Mouse (Mus musculus) induced T-regulatory cell, adult 2 months (primary cell): Measurements from ENCODE around the gene Sh3bgrl3.
A peak's percentile ranks its signal among the peaks of the same experiment; 100 is the strongest.

Experiments used
- DNase-seq: peaks from one replicate; pipeline ENCODE4 v3.0.0-alpha.2; 2012; ENCODE audit warnings: low read depth

Sh3bgrl3 gene

DNA sequence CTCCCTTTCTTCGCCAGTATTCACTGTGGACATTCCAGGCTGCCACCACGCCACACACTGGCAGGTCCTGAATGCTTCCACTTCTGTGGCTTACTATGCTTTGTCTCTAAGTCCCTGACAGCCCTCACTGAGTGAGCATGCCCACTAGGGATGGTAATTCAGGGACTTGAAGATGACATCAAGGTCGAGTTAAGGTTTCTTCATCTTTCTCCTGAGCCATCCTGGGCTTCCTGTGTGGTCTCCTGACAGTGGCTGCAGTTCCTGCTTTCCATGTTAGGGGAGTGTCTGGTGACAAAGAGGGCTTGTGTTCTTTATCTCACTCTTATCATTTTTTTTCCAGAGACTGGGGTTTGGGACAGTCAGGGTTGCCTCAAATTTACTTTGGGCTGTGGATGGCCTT lies 17.9 kb downstream of the Sh3bgrl3 start:
- DNase-seq, result no peak

DNA sequence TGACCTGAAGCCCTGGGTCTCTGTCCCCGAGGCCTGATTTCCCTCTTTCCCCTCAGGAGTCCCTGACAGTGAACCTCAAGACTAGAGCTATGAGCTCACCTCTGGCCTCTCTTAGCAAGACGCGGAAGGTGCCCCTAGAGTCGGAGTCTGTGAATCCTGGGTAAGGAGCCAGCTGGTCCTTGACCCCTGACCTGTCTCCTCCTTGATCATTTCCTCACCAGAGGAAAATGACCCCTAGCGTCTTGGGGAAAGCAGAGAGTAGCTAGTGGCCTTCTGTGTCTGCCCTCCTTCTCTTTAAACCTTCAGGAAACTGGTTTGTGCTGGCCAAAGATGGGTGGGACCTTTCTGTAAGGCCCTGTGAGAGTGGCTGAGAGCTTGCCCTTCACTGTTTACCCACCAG lies 20.4 kb downstream of the Sh3bgrl3 start:
- no peak for DNase-seq

DNA sequence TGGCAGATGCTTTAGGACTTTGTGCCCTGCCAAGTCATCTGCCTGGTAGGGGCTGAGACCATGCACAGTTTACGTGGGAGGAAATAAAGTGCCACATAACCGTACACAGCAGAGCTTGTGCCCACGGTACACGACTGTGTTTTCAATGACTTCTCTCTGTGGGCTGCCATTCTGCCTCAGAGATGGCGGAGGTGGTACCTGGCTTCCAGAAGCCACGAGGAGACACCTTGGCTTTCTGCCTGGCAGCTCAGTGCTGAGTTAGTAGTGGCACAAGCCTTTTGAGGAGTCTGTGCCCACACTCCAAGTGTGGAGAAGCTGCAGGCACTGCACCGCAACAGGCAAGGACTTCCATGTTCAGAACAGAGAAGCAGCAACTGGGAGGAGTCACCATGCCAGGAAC lies 20.9 kb downstream of the Sh3bgrl3 start:
- peak; percentile 39 for DNase-seq

DNA sequence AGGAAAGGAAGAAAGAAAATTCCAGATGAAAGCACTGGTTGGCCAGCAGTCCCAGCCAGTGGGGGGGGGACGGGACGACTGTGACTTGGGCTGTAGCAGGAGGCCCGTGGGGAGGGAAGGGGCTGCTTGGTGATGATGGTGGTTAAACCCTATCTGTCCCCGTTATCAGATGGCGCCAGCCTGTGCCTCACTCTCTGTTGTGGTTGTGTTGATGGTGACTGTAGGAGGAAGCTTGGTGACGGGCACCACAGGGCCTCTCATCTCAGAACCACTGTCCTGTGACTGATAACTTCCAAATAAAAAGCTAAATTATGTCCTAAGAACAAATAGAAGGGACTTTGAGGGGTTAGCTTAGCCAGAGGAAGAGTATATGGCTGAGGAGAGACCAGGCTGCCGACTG lies 22.5 kb downstream of the Sh3bgrl3 start:
- DNase-seq, result peak; percentile 81

DNA sequence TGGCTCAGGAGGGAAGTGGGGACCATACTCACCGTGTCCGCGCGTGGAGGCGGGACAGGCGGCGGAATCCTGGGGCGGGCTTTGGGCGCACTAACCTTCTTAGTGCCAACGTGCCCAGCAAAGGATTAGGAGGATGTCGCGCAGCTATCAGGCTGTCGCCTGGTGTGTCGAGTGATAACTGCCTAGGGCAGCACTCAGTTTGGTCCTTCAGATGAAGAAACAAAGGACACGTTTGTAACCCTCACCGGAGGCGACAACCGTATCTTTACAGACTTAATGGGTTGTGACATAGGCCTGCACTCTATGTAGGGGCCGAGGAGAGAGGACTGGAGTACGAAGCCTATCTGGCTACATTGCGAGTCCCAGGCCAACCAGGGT lies 25.9 kb downstream of the Sh3bgrl3 start:
- no peak for DNase-seq

DNA sequence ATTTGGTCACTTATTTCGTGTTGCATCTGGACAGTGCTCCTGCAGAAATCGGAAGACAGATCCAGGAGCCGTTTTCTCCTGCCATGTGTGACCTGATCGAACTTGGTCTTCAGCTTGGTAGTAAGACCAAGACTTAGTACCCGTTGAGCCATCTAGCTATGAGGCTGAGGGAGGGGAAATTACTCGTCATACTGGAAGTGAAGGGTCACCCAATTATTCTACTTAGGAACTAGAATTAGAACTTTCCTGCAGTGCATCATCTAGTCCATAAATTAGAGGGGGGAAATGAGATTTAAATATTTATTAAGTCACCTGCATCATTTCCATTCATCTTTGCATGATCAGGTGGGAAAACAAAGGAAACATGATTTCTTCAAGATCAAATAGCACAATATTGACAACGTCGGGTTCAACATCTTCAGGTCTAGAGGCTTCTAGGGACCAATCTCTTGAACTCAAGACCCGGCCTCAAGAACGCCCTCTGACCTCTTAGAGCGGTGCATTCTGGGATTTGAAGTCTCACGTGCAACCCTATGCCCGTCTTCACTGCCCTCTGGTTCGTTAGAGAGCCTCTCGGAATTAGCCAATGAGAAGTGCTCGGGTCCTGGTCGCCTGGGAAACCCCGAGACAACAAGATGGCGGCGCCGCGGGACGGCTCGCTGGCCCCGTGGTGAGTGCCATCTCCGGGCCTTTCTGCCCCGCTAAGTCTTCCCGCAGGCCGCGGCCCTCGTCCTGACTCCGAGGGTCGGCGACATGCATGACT lies 26.4 kb downstream of the Sh3bgrl3 start, which contains the start of gene Ubxn11:
Ubxn11 (plus strand) TSS at position 592 of the 763 bp plus-strand sequence.
- peak; percentile 94 for DNase-seq

DNA sequence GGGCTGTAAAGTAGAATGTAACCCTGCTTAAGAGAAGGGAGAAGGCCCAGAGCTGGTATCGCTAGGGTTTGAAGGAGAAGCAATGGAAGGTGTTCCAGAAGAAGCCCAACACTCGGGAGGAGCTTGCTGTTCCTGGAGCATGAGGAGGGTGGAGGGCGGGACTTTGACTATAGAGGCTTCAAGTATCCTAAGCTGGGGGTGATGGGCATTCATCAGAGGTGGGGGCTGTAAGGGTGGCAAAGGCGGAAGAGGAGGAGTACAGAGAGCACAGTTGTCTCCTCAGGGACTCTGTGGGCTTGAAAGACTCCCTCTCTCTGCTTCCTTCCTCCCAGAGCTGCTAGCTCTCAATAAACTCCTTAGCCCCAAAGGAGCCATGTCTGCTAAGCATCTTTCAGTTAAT lies 28.3 kb downstream of the Sh3bgrl3 start:
- peak; percentile 37 for DNase-seq

DNA sequence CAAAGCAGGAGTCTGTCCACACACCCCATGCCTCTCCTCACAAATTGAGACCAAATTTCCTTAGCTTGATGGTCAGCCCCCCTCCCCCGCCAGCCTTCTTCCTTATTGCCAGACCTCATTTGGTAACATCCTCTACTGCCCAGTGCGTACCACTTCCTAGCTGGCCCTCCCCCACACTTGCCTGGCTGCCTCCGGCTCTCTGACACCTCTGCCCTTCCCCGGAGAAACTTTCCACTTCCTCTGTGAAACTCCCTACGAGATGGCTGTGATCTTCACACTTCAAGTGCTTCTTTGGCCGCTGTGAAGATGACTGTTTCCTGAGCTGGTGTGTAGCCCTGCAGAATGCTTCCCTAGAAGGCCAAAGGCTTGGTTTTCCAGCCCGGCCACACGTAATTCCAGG lies 30.0 kb downstream of the Sh3bgrl3 start:
- peak; percentile 95 for DNase-seq

DNA sequence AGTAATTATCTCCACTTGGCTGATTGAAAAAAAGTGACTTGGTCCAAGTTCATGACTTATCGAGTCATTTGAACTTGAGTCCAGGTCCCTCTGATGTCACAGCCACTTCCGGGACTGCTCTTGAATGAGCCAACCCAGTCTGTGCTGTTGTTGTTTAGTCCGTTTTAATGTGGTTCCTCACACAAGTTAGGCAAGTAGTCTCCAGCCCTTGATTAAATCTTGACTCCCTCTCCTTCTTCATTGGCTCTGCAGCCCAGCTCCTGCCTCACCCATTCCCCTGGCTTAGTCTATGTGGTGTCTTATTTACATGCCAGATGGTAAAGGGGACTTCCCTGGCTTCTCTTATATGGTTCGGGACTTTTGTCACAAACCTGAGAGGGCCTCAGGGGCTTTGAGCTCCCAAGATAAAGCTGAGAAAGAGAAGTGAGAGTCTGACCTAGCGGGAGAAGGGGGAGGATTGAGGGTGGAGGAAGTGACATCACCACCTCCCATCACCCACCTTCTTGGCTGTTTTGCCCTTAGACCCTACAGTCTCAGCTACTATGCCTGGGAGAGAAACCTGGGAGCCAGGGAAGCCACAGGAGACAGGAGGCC lies 31.5 kb downstream of the Sh3bgrl3 start:
- peak; percentile 94 for DNase-seq

DNA sequence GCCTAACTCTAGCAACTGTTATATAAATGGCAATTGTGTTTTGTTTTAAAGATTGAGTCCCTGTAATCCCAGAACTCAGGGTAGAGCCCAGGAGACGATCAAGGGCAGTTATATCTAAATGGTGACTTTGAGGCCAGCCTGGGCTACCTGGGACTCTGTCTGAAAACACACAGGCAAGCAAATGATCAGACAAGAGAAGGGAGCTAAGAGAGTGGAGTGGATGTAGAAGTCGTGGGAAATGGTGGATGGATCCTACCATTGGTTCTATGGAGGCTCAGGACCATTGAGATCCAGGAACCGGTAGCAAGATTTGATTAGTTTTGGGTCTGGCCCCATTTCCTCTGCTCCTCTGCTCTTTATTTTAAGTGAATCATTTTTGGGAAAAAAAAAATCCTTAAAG lies 32.5 kb downstream of the Sh3bgrl3 start:
- DNase-seq, result peak; percentile 55

DNA sequence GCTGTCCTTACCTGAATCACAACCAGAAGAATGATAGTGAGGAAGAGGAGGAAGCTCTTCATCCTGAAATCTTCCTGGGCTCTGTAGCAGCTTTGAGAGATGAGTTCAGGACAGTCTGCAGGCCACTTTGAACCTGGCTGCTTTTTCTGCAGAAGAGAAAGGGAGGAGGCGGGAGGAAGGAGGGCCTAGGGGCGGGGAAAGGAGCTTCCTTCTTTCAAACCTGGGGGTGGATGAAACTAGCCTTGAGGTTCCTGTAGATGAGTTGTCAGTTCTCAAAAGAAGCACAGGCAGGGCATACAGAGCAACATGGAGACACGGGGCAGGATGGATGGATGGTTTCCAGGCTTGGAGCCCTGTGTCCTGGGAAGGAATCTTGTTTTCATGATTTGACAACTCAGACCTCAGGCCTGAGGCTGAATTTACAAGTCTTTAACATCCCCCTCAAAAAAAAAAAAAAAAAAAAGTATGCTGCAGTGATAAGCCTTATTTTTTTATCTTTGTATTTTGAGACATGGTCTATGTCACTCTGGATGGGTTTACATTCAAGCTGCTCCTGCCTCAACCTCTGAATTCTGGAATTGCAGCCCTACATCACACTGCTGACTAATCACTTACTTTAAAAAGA lies 33.6 kb downstream of the Sh3bgrl3 start, which contains the start of gene Cd52:
Cd52 (minus strand) TSS at position 160 of the 625 bp plus-strand sequence.
- peak; percentile 92 for DNase-seq

DNA sequence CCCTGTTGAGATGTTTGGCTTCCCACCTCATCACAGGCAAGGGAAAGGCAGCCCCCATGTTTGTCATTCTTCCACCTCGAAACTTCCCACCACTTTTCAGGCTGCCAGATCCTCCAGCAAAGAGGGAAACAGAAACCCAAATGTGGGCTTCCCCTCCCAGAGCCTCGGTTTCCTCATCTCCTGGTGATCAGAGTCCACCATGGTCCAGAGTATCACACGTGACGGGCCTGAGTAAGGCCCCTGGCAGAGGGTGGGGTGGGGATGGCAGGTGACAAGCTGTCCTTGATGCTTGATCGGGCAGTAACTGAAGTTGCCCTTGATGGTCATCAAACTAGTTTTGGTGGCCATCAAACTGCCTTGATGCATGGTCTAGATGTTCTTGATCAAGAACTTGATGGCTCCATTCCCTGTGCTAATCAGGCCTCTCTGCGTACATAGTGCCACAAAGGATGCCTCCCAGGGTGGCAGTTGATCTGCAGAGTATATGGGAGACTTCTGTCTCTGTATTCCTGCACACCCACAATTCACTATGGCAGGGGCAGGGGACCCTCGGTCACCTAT lies 34.5 kb downstream of the Sh3bgrl3 start:
- DNase-seq, result peak; percentile 43

DNA sequence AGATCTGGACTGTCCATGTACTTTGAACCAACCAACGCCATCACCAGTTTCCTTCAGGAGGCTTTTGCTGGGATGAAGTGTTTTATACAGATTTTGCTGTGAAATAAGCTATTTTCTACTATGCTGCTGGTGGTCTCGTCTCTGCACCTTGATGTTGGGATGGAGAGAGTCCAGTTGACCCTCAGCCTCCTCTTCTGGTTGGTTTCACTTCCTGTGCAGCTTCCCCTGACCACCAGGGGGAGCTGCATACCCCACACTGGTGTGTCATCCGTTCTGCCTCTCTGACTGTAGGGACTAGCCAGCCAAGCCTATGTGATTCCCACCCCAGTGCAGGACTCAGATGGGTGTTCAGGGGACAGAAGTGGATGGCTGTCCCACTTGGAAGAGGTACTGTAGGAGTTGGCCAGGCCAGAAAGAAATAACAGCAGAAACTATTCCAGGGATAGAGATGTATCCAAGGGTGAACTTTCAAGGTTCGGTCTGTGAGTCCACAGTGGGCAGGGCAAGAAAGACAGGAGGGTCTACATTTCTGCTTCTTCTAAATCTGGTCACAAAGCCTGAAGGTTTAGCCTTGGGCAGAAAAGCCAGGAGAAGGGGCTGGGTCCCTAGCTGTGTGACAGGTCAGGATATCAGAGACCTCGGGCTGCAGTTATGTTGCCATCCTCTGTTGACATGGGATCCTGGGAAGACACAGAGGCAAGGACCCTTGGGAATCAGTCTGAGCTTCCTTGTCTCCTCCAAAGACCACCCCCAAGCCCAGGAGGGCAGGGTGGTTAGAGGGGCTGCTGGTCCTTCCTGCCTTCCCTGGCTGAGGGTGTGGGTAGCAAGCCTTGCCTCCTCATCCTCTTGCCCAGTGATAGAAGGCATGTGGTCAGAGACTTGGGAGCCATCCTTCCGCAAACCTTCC lies 36.0 kb downstream of the Sh3bgrl3 start:
- peak; percentile 91 for DNase-seq

DNA sequence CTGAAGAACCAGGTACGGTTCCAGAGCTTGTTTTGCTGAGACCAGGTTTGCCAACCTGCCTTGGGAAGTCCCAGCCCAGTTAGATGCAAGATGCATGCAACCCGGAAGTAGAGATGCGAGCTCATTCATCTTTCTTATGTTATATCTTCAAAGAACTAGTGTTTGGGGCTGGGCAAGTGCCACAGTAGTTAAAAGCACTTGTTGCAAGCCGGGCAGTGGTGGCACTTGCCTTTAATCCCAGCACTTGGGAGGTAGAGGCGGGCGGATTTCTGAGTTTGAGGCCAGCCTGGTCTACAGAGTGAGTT lies 37.4 kb downstream of the Sh3bgrl3 start:
- DNase-seq, result peak; percentile 71

DNA sequence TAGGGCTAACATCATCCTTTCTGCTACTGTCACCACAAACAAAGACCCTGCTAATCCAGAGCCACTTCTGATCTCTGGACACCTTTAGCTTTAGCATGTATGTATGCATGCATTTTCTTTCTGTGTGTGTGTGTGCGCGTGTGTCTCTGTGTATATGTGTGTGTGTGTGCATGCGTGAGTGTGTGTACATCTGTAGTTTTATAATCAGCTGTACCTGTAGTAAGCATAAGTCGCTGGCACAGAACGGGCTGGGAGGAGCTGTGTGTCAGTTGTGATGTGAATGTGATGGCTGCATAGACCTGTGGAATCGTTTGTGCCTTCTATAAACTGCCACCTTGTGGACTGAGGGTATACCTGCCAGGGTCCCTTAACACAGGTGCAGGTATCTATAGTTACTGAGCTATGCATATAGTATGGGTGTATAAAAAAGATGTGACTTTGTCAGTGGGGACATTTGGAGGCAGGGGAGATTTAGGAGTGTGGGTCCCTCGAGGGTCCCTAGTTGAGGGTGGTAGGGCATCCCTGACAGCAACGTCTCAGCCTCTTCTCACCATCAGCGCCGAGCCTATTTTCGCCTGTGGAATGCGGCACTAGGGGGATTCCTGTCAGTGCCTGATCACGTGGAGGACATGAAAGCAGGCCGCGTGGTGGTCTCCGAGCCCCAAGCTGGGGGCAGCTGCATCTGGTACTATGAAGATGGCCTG lies 37.9 kb downstream of the Sh3bgrl3 start:
- DNase-seq, result peak; percentile 53

DNA sequence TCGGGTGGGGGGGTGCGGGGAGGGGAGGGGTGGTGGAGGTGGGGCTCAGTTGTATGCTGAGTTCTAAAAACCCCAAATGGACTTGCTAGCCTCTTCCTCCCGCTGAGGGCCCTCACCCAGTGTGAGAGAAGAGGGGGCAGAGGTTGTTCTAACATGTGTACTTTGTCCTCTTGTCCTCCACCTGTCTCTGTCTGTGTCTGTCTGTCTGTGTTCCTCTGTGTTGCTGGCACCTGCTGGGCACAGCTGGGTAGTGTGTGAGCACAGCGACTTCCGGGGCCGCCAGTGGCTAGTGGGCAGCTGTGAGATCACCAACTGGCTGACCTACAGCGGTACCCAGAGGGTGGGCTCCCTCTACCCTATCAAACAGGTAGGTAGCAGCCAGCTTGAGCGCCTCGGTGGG lies 39.6 kb downstream of the Sh3bgrl3 start:
- DNase-seq, result no peak

DNA sequence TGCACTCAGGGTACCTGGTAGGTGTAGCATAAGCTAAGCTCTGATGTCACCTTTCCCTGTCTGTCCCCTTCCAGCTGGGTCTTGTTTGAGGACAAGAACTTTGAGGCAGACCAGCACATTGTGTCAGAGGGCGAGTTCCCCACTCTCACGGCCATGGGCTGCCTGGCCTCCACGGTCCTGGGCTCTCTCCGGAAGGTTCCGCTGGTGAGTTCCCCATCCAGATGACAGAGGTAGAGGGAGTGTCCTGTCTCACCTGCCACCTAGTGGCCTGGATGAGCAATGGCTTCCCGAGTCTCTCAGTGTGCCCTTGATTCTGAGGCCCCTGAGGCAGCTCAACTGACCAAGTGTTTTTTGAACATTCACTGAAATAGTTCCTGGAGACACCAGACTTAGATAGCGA lies 41.2 kb downstream of the Sh3bgrl3 start:
- DNase-seq, result peak; percentile 83

DNA sequence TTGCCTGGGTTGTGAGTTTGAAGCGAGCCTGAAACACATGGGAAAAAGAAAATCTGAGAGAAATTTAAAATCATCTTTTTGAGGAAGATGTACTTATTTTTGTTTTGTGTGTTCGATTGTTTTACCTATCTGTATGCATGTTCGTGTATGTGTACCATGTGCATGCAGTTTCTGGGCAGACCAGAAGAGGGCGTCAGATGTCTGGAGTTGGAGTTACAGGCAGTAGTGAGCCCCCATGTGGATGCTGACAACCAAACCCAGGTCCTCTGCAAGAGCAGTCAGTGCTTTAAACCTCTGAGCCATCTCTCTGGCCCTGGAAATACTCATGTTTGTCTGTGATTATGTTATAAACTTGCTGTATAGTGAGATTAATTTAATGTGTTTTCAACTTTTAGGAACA lies 43.6 kb downstream of the Sh3bgrl3 start:
- DNase-seq, result peak; percentile 46

DNA sequence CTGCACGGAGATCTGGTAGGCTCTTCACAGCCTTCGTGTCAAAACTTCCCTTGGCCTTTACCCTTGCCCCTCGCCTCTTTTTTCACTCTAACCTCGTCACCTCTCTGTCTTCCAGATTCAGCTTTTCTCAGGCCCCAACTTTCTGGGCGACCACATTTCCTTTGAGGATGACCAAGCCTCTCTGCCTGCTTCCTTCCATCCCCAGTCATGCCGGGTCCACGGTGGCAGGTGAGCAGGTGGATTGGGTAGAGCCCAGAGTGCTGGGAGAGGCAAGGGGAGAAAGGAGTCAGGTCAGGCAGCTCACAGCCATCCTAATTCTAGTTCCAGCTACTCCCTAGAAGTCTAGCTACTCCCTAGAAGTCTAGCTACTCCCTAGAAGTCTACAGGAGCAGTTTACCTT lies 46.1 kb downstream of the Sh3bgrl3 start:
- no peak for DNase-seq

DNA sequence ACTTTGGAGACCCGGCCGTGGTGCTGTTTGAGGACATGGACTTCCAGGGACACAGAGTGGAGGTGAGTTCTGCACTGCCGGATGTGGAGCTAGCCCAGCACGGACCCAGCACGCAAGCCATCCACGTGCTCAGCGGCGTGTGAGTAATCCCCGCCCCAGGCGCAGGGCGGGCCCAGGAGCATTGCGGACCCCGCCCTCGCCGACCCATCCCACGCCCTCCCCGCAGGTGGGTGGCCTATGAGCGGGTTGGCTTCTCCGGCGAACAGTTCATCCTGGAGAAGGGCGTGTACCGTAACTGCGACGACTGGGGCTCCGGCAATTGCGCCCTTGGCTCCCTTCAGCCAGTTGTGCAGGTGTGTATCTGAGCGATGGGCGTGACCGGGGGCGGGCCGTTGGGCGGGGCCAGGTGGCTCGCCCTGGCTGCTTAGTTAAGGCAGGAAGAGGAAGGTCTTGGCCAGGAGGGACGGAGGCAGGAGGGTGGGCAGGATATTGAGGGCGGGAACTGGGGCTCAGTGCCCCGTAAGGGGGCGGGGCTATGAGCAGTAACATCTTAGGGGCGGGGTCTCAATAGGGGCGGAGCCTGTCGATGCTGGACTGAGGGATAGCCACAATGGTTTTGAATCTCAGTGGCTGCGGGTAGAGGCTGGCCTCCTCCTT lies 46.7 kb downstream of the Sh3bgrl3 start:
- DNase-seq, result peak; percentile 98

DNA sequence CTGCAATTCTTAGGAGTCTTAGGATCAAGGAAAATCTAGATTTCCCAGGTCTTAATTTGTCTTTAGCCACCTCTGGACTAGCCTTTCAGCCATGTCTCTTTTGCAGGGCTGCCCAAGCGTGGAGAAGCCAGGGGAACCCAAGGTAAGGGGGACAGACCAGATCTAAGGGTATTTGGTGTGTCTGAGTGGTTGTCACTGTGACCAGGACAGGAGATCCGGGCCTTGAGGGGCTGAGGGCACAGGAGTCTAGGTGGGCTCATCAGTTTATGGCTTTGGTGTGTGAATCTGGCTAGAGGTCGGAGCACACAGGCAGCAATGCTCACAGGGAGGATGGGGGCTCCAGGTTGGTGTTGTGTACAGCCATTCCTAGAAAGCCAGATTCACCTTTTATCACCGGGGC lies 47.9 kb downstream of the Sh3bgrl3 start:
- DNase-seq, result no peak
